Mouse (Mus musculus) stomach, postnatal 0 days (tissue): ENCODE results near the gene Pitpnm2.

Experiments
- CTCF ChIP-seq: IDR thresholded peaks from 2 replicates; pipeline ENCODE4 v1.5.1; 2016; ENCODE audit warnings: antibody characterized with exemption, low read depth, mild to moderate bottlenecking, moderate library complexity
- EP300 ChIP-seq: optimal IDR thresholded peaks from 2 replicates; pipeline ENCODE3; 2016; ENCODE audit warnings: antibody characterized with exemption

- no peak for TF ChIP-seq CTCF
- no peak for TF ChIP-seq EP300
Measured at GRCm38 (mm10) chr5:124243236-124243901, 6.2 kb downstream of the Pitpnm2 start.
